Mouse (Mus musculus): ENCODE measurements around the gene Sspo.
A peak's percentile ranks its signal among the peaks of the same experiment; 100 is the strongest.
"Not testable (repeated sequence)": the region's sequence is repeated elsewhere in the genome, so short reads cannot be mapped to it uniquely, and the experiment has no call there.

Sspo gene

DNA sequence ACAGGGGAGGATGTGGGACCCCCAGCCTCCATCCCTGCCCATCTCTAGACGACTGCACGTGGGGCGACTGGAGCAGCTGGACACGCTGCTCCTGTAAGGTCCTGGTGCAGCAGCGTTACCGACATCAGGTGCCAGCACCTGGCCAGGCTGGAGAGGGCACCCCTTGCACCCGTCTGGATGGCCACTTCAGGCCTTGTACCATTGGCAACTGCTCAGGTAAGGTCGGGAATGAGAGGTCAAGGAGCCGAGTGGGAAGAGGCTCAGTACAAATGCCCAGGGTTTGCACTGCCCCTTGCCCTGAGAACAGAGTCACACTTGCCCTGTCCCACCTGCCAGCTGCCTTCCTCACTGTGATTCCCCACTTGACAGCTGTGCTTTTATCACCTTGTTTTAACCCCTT, 43.3 kb downstream of the Sspo start:
- DNase-seq, result peak; percentile 35

DNA sequence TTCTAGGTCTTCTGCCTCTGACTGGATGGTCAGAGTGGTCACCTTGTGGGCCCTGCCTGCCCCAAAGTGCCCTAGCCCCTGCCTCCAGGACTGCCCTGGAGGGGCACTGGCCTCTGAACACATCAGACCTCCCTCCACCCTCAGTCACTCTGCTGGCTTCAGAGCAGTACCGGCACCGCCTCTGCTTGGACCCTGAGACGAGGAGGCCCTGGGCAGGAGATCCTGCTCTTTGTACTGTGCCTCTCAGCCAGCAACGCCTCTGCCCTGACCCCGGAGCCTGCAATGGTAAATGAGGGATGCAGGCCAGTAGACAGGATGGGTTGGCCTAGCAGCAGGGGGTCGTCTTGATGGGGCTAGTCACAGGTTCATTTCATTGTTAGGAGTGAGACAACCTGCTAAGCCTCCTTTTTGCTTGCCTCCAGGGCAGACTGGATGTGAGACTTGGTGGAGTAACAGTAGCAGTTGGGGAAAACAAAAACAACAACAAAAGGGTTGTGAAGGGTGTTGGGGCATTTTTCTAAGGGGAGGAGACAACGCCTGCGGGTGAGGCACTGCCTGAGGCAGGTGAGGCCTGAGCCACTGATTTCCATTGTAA, 45.2 kb downstream of the Sspo start:
- peak; percentile 78 for DNase-seq

DNA sequence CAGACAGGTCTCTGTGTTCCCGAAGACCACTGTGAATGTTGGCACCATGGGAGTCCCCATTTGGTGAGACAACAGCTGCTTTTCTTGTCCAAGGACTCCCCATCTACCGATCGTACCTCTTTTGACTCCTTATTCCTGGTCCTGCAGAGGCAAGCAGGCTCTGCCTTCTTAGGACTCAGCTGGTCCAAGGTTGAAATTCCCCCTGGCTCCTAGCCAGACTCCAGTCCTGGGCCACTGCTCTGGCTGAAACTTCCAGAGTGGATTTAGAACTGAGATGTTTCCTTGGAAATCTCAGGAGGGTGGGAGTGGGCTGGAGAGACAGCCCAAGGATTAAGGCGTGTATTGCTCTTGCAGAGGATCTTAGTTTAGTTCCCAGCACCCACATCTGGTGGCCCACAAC, 49.5 kb downstream of the Sspo start:
- DNase-seq, result peak; percentile 62

DNA sequence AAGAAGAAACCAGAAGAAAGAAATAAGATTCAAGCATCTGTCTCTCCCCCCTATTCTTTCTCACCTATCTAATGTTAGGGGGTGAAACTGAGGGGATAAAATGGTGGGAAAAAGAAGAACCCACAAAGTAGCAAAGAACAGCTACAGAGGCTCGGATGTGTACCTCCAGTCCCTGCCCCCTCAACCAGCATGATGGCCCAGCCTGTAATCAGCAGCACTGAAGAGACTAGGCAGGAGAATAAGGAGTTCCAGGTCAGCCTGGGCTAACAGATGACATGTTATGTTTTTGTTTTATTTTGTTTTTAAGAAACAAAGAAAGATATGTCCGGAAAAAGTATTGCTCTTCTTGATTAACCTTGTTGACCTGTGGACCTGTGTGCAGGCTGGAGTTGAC, 55.8 kb downstream of the Sspo start:
- no peak for DNase-seq

DNA sequence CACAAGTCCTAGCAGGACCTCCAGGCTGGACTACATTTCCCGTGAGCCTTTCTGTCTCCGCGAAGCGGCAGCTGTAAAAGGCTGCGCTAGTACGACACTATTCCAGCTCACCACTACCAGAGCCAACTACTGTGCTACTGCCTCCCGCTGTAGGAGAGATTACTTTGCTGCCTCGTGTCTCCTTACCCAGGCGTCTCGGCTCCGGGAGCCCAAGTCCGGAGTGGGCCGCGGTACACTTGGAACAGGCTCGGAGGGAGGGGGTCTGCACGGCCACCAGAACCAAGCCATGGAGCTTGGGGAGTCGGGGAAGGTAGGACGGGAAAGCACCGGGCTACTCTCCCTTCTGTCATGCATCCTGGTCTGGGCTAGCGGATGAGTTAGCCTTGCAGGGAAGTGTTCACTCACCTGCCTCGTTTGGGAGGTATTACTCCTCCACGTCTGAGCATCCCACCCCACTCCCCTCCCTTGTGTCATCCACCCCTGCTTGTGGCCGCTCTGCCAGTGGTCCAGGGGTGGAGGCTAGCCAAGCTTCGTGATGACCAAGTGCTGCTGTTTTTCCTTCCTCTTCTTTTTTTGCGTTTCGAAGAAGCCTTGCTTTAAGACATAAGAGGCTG, 56.3 kb downstream of the Sspo start:
- peak; percentile 87 for DNase-seq

DNA sequence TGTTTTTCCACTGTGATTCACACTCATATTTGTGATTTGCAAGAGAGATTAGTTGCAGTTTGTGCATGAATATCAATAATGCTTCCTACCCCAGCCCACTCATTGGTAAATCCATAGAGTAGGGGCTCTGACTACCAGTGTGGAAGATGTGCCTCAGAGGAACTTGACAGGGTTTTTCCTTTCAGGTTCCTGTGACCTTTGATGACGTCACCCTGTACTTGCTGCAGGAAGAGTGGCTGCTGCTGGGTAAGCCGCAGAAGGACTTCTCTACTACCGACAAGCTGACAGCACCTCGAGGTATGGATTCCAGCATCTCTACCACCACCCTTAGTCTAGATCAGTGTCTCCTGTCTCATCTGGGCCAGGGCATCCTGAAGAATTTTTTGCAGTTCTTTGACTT, 60.1 kb downstream of the Sspo start:
- DNase-seq, result no peak

DNA sequence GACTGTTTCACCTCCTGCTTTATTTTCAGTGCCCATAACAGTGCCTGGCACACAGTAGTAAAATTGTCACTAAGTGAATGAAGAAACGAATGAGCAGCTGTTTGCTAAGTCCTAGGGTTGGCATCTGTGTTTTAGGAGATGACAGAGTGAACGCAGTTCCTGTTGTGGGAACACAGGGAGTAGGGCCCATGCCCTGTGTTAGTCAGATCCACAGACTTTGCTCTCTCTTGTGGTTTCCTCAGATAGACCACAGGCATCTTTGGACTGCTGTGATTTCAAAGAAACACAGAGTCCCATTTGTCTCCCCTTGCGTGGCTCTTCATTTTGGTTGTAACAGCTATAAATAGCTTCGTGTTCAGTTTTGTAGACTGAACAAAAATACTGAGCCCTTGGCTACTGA, 62.4 kb downstream of the Sspo start:
- no peak for DNase-seq

DNA sequence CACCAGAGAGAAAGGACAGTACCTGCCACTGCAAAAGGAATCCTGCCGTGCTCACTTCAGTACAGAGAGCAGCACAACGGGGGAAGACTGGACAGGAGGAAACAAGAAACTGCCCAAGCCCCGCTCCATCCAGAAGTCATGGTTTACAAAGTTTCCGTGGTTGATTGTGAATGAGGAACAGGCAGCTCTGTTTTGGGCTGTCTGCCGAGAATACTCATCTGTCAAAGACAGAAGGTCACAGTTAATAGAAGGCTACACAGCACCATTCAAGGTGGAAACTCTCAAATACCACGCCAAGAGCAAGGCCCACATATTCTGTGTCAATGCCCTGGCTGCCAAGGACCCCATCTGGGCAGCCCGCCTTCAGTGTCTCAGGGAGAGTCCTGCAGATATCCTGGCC, 63.8 kb downstream of the Sspo start:
- no peak for DNase-seq

DNA sequence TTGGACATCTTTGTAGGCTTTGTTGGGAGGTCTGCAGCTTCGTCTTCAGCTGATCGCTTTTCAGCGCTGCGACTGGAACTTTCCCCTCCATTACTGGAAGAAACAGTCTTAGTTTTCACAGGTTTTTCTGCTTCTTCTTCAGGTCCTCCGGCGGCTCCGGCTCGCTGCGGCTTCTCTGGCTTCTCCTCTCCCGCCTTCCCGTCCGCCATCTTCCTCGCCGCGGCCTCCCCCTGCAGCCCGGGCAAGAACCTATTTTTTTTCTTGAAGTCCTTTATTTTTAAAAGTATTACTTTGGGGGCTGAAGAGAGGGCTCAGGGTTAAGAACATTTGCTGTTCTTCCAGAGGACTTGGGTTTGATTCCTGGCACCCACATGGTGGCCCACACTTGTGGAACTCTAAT, 76.9 kb downstream of the Sspo start:
- DNase-seq, result not testable (repeated sequence)

DNA sequence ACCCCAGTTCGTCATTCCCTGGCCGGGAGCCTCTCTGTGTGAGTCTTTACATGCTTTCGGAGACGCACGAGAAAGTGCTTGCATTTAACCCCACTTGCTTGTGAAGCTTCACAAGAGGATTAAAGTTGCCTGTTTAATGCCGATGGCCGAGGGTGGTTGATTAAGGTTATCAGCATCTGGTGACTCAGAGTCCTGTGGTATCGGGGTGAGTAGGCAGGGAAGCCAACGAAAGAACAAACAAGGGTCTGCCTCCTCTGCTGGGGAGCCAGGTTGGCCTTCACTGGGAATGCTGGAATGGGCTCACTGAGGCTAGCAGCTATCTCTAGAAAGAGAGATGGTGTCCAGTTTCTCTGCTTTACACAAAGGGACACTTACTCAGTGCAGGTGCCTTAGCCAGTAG, 79.9 kb downstream of the Sspo start:
- no peak for DNase-seq

DNA sequence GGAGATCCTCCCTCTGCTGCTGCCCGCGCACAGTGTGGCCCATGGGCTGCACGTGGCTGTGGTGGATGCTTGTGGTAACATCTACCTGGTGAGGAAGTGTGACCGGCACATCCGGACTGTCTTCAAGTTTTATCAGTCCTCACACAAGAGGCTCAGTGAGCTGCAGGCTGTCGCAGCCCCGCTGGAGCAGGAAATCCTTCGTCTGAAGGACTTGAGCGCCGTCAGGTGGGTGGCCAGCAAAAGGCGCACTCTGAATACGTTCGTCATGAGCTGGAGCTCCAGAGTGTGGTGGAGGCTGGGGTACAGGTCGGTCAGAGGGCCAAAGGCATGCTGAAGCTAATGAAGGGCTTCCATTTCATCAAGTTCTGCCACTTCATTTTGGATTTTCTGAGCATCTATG, 81.2 kb downstream of the Sspo start:
- DNase-seq, result no peak

DNA sequence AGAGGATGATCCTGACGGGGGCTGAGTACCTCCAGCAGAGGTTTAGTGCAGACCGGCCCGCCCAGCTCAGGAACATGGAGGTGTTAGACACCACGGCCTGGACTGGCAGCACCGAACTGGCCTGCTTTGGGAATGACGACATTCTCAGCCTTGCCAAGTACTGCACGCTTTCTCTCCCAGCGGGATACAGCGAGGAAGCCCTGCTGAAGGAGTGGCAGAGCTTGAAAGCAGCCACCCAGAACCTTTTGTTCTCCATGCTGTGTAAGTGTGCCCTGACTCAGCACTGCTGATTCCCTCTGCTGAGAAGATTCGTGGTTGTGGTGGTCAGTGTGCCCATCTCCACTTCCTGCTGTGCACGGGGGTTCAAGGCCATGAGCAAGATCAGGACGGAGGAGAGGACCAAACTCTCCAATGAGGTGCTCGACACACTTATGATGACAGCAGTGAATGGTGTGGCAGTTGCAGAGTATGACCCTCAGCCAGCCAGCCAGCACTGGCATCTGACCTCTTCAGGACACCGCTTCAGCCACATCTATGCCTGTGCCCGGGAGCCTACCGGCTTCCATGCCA, 81.9 kb downstream of the Sspo start:
- no peak for DNase-seq

DNA sequence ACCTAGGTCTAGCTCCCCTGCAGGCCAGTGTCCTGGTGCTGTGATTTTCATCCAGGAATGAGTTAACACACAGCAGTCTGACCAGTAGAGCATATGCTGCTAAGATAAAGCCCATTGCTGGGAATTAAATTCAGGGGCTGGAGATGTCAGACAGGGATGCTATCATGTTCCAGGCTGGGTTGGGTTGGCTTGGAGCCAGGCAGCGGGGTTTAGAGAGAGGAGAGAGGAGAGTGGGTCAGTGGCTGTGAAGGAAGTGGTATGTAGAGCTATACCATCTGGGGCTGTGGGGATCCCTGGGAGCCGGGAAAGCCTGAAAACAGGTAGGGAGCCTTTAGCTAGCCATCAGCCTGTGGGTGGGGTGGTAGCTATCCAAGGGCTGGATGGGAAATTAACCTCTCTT, 82.8 kb downstream of the Sspo start:
- DNase-seq, result no peak

DNA sequence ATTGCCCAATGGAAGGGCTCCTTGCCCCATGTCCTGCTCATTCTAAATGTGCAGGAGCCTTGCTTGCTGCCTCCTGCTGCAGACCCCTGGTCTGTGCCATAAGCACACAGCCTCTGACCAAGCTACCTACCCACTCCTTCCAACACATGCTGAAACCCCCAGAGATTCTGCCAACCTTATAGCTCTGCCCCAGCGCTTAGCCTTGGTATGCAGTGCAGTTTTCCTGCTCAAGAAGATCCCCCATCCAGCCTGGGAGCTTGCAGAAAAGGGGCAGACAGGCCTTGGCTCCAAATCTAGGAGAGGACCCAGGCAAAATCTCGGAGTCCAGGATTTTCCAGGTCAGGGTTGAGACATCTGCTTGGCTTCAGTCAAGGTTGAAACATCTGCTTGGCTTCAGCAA, 85.4 kb downstream of the Sspo start:
- no peak for DNase-seq

DNA sequence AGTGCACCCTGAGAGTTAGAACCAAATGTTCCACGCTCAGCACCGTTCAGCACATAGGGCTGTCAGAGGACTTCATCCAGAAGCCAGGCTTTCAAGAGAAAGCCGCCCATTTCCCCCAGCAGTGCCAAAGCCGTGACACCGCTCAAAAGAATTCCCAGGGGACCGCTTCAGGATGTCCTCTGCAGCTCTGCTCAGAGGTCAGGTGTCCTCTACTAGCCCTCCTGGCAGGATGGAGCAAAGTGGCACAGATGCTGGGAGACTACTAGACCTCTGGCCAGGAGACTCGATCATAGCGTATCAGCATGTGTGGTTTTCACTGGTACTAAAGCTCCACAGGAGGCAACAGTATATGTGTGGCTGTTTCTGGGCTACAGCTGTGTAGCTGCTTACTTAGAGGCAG, 86.9 kb downstream of the Sspo start:
- DNase-seq, result no peak

DNA sequence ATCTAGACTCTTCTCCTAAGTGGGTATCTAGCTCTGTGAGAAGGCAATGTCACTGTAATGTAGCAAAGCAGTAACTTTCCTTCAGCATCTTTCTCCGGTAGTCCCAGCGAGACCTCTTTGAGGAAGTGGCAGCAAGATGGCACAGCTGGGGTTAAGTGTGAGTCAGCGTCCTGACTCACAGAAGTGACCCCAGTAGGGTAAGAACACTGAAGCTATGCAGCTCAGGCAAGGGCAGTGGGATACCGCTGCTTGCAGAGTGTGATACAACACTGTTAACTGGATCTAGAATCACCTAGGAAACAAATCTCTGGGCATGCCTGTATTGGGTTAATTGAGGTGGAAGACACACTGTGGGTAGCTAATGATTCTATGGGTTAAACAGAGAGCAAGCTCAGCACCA, 88.1 kb downstream of the Sspo start:
- DNase-seq, result no peak

DNA sequence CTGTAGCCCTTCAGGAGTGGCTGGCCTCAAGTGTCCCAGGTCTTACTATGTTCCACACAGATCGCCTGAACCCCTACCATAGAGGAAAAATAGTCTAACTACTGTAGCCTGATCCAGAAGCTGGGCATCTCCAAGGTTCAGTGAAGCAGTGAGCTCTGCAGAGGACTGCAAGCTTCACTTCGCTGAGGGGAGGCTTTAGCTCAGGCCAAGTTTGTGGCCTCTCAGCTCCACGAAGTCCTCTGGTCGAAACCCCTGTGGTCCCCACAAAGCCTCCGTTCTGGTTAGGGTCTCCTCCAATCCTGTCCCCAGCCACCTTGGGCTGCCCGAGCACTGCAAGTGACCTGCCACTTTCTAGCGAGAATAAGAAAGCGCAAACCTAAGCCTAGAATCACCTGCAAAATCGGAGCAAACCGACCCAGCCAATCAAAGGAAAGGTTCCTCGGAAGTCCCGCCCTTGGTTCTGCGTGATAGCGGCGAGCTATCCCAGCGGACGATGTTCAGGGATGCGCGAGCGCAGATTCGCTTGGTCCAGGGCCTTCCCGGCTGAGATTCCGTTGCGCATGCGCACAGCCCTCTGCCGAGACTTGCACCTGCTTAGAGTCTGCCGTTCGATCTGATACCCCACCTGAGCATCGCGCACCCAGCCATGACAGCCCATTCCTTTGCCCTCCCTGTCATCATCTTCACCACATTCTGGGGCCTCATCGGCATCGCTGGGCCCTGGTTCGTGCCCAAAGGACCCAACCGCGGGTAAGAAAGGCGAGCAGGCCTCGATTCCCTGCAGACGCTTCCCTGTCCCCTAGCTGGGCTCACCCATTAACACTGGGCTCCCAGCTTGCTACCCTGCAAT, 89.3 kb downstream of the Sspo start, which contains the start of gene Atp6v0e2:
TSS of gene Atp6v0e2 (plus strand) at position 511 of the 850 bp plus-strand sequence.
- peak; percentile 79 for DNase-seq

DNA sequence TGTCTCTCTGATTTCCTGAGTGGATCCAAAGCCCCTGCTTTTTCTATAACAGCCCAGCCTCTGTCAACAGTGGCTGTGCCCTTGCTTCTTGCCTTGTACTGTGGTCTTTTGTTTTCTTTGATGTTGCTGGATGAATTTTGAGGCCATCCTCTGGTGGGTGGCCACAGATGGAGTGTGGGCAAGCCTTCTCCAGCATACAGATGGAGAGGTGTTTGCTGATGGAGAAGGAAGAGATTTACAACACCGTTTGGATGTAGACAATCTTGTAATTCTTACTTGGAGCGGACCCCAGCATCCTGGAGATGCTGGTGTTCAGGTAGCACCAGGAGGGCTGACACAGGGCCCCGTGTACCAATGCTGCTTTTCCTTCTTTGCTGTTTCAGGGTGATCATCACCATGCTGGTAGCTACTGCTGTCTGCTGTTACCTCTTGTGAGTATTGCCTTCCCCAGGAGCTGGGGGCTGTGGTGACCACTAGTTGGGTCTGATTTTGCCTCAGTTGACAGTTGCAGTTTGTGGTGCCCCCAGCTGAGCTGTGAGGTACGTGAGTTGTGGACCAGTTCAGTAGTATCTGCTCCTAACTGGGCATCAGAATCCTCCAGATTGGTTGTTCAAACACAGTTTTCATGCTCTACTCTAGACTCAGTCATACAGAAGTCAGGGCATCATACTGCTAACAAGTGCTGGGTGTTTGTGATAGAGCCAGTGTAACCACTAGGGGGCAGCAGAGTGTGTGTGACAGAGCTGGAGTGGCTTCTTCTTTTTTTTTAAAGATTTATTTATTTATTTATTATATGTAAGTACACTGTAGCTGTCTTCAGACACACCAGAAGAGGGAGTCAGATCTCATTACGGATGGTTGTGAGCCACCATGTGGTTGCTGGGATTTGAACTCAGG, 91.1 kb downstream of the Sspo start:
- DNase-seq, result peak; percentile 52

DNA sequence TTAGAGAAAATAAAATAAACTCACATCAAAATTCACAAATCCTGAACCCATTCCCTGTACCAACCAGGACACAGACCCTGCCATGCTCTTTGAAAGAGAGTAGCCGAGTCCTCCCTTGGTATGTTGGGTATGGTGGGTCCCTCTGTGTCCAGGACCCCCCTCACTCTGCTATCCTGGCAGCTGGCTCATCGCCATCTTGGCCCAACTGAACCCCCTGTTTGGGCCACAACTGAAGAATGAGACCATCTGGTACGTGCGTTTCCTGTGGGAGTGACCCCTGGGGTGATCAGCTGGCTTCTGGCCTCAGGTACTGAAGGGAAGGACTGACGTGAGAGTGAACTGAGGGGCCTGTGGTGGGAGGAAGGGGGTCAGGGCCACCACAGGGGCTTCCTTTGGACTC, 91.8 kb downstream of the Sspo start:
- DNase-seq, result no peak

DNA sequence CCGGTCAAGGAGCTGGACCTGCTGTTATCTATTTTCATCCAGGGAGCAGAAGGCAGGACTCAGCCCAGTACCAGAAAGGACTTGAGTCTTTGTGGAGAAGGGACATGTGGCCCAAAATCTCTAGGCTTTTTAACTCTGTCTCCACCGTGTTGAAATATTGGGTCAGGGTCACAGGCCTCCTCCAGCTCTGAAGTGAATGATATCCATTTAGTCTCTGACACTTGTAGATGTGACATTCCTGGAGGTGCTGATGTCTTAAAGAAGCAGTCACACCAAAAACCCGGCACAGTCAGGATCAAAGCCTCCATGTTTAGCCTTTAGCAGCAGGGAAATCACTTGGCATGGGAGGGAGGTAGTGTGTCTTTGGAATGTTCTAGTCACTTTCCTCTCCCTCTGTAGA, 92.7 kb downstream of the Sspo start:
- DNase-seq, result no peak

DNA sequence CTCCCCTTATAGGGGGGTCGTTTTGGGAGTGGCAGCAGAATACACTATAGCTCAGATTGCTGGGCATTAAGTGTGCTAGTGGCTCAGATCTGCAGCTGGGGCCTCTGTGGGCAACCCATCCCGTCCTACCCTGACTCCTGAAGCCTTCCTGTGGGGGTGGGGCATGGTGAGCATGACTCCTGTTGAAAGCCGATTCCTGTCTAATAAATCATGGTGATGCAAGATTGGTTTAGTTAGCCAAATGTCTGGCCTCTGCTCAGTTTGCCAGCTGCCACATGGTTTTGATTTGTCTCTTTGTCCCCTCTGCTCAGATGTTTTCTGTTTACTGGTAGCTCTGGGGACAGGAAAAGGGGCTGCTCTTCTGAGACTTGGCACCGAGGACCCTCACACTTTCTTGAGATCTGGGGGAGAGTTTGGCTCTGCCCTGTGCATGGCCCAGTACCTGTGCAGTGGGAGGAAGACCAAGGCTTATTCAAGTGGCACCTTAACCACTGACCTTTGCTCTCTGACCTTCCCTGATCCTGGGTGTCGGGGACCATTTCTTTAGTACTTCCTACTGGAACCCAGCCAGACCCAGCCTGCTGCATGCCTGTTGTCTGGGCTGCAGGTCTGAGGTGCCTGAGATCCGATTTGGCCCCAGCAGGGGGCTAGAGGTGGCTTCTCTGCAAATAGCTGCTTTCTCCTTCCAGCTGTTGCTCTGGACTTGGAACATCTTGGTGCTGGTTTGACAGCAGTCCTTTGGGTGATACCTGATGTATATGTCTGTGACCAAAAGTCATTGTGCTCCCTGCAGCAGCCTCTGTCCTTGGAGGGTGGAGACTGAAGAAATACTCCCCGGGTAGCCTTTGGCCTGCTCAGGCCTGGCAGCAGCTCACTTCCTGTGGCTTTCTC, 93.8 kb downstream of the Sspo start:
- peak; percentile 57 for DNase-seq

DNA sequence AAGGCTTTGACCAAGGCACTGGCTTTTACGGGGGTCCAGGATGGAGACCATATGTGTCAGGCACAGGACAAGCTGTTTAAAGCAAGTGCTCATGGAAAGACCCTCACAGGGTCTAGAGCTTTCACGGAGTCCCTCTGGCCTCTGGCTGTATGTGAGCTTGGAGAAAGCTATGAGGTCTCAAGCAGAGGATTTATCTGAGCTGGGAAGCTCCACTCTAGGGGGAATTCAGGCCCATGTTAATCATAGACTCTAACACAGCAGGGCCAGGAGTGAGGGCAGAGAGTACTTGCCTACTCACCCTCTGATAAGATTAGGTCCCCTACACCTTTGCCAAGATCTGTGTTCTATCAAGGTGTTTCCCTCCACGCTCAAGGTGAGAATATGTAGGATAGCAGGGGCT, 94.6 kb downstream of the Sspo start:
- no peak for DNase-seq
